14 mouse cellular contexts compared by ENCODE assay signal in genomic region chr11:68378946-68379764, GRCm38 (mm10). TPM values are rescaled to one million over a fixed set of nuclear protein-coding genes. Genes with fewer than 3 reads are reported as not detected.
DNase-seq lines count a peak whose midpoint lies in the region; ATAC-seq and TF ChIP-seq lines count a peak whose summit lies in the region.
"Had no signal": no experiment of that assay in that cellular context is flagged by ENCODE, and none has a peak within 500 bp of the region (broad histone marks: within the 10 kb centered on the region; RNA-seq: fewer than 3 reads in every experiment).

No protein-coding gene starts in this region.

- peaks cover 60% of the 10 kb centered on the region for H3K4me1 ChIP-seq in hindbrain, embryonic 10.5 days (replicated peaks)
- H3K4me1 ChIP-seq in hindbrain, postnatal 0 days (ENCODE audit: insufficient read depth, low read length) = peaks cover 3% of the 10 kb centered on the region; the same call in 1 of the 2 replicates
- peaks cover 31% of the 10 kb centered on the region for H3K4me1 ChIP-seq in hindbrain, embryonic 12.5 days

- no peak overlapping the region for H3K9ac ChIP-seq in hindbrain, postnatal 0 days (replicated peaks; ENCODE audit: low read length)
- H3K9ac ChIP-seq in hindbrain, embryonic 12.5 days = no peak overlapping the region
- H3K9ac ChIP-seq: limb, embryonic 15.5 days had no signal

- H3K27ac ChIP-seq in hindbrain, embryonic 10.5 days = peak overlapping the region; percentile 73
- H3K27ac ChIP-seq in hindbrain, postnatal 0 days = no peak overlapping the region
- peak overlapping the region; percentile 30; the same call in 1 of the 2 replicates for H3K27ac ChIP-seq in hindbrain, embryonic 12.5 days
- H3K27ac ChIP-seq: limb, embryonic 15.5 days had no signal

- H3K4me2 ChIP-seq in hindbrain, postnatal 0 days (ENCODE audit: low read depth, low read length) = no peak overlapping the region
- H3K4me2 ChIP-seq in hindbrain, embryonic 12.5 days (replicated peaks) = peak overlapping the region; percentile 36
- H3K4me2 ChIP-seq: limb, embryonic 15.5 days had no signal

- peaks cover 33% of the 10 kb centered on the region for H3K36me3 ChIP-seq in hindbrain, embryonic 10.5 days
- no peaks in the 10 kb centered on the region for H3K36me3 ChIP-seq in hindbrain, postnatal 0 days (ENCODE audit: insufficient read depth, low read length)
- H3K36me3 ChIP-seq in hindbrain, embryonic 12.5 days = no peaks in the 10 kb centered on the region
- H3K36me3 ChIP-seq: limb, embryonic 15.5 days had no signal

- no peak for TF ChIP-seq CTCF in hindbrain, postnatal 0 days (IDR thresholded peaks at IDR 0.05; ENCODE audit: low read depth)

- DNase-seq in hindbrain, embryonic 10.5 days (ENCODE audit: low spot score) = peak; percentile 51
- DNase-seq in hindbrain, postnatal 0 days (ENCODE audit: low spot score) = no peak
- peak; percentile 62 for DNase-seq in embryo, embryonic 11 days
- DNase-seq in neural tube, embryonic 10.5 days (ENCODE audit: extremely low spot score, low spot score) = peak; percentile 42
- no peak for DNase-seq in left cerebral cortex, postnatal 36 days (ENCODE audit: low spot score in 2 of 2)
- DNase-seq in urinary bladder, postnatal 25 days (ENCODE audit: low spot score) = no peak
- DNase-seq in thymus, postnatal 0 days (ENCODE audit: low spot score) = no peak
- DNase-seq: cerebellum, adult 8-10 months; kidney, adult 2 months; right cerebral cortex, postnatal 25 days; thymus, postnatal 4 days had no signal

- no peaks in the 10 kb centered on the region for H3K9me3 ChIP-seq in hindbrain, embryonic 10.5 days
- no peaks in the 10 kb centered on the region for H3K9me3 ChIP-seq in hindbrain, postnatal 0 days (ENCODE audit: low read length)
- H3K9me3 ChIP-seq in hindbrain, embryonic 12.5 days (replicated peaks) = no peaks in the 10 kb centered on the region
- H3K9me3 ChIP-seq: limb, embryonic 15.5 days had no signal

- intact Hi-C loops in left cerebral cortex, postnatal 36 days (cut with DNase I) = no loop called here

- WGBS in hindbrain, embryonic 10.5 days = 13% methylated on average over 16 of the region's 16 CpGs
- WGBS in hindbrain, postnatal 0 days = 18% methylated on average over 16 of the region's 16 CpGs
- WGBS in hindbrain, embryonic 12.5 days = 10% methylated on average over 16 of the region's 16 CpGs

- no peak for ATAC-seq in hindbrain, postnatal 0 days
- ATAC-seq in hindbrain, embryonic 12.5 days (ENCODE audit: low FRiP score) = peak; percentile 44; the same call in 1 of the 2 replicates

- H3K27me3 ChIP-seq in hindbrain, embryonic 10.5 days (ENCODE audit: insufficient read depth, poor library complexity, severe bottlenecking) = peaks cover 93% of the 10 kb centered on the region
- H3K27me3 ChIP-seq in hindbrain, postnatal 0 days (ENCODE audit: insufficient read depth, low read length) = peaks cover 7% of the 10 kb centered on the region; the same call in 1 of the 2 replicates
- peaks cover 52% of the 10 kb centered on the region for H3K27me3 ChIP-seq in hindbrain, embryonic 12.5 days

- peak overlapping the region; percentile 37 for H3K4me3 ChIP-seq in hindbrain, embryonic 10.5 days
- no peak overlapping the region for H3K4me3 ChIP-seq in hindbrain, postnatal 0 days (ENCODE audit: low read length)
- no peak overlapping the region for H3K4me3 ChIP-seq in hindbrain, embryonic 12.5 days
- H3K4me3 ChIP-seq: limb, embryonic 15.5 days had no signal

RNA-seq across cellular contexts. Expression of gene Ntn1, which starts 21.5 kb away (rescaled TPM):
- 18.2 and 23.7 TPM in 2 replicates for polyA plus RNA-seq in hindbrain, embryonic 10.5 days (2016; fragmentation: Nextera tagmentation; extraction: Ambion mirVana)
- total RNA-seq in hindbrain, postnatal 0 days (2014; rRNA removed) = 81.7 and 101 TPM in 2 replicates
- polyA plus RNA-seq in hindbrain, postnatal 0 days (2015; fragmentation: Nextera tagmentation; extraction: Ambion mirVana) = 13.8 and 14.3 TPM in 2 replicates
- polyA plus RNA-seq in hindbrain, embryonic 12.5 days (2016; fragmentation: Nextera tagmentation; extraction: Ambion mirVana) = 50.9 and 58.7 TPM in 2 replicates
- 1 to 10 TPM; 5.5 to 7.5 TPM for total RNA-seq in left cerebral cortex, postnatal 36 days (2021)
- polyA plus RNA-seq in thymus, postnatal 0 days (2015; fragmentation: Nextera tagmentation; extraction: Ambion mirVana) = 3.4 and 4.4 TPM in 2 replicates
- total RNA-seq: monocyte, adult 5-6 weeks had no signal

RNA-seq across cellular contexts. Expression of gene Pik3r5, which starts 52.8 kb away (rescaled TPM):
- polyA plus RNA-seq in hindbrain, embryonic 10.5 days (2016; fragmentation: Nextera tagmentation; extraction: Ambion mirVana) = 0.88 and 1.2 TPM in 2 replicates
- 1.4 and 2.5 TPM in 2 replicates for total RNA-seq in hindbrain, postnatal 0 days (2014; rRNA removed)
- polyA plus RNA-seq in hindbrain, postnatal 0 days (2015; fragmentation: Nextera tagmentation; extraction: Ambion mirVana) = 0.34 and 0.65 TPM in 2 replicates
- polyA plus RNA-seq in hindbrain, embryonic 12.5 days (2016; fragmentation: Nextera tagmentation; extraction: Ambion mirVana) = 0.81 and 1.0 TPM in 2 replicates
- total RNA-seq in left cerebral cortex, postnatal 36 days (2021) = 1 to 10 TPM; 3.0 to 3.3 TPM
- polyA plus RNA-seq in thymus, postnatal 0 days (2015; fragmentation: Nextera tagmentation; extraction: Ambion mirVana) = 10.5 and 12.0 TPM in 2 replicates

Comparison
In these comparisons a context has a peak if more than half of its experiments do, and no peak if none do; other contexts are left out.
1. DNase-seq: peak in hindbrain, embryonic 10.5 days (single experiment), embryo, embryonic 11 days (single experiment) and neural tube, embryonic 10.5 days (single experiment); none in hindbrain, postnatal 0 days (single experiment), left cerebral cortex, postnatal 36 days (0 of 2), urinary bladder, postnatal 25 days (single experiment) and thymus, postnatal 0 days (single experiment).